Mouse (Mus musculus): Measurements from ENCODE around the gene Pdgfb.

Pdgfb gene

GRCm38 (mm10) chr15:79952504-79953231, 62.1 kb downstream of the Pdgfb start:
- DNase-seq: no peak

- no peak for DNase-seq
Measured at GRCm38 (mm10) chr15:79951730-79952503, 62.9 kb downstream of the Pdgfb start.

- no peak for DNase-seq
Measured at GRCm38 (mm10) chr15:79951226-79951625, 63.6 kb downstream of the Pdgfb start.

- peak; percentile 84 for DNase-seq
Measured at GRCm38 (mm10) chr15:79950250-79951025, 64.3 kb downstream of the Pdgfb start.

- DNase-seq: no peak
Measured at GRCm38 (mm10) chr15:79947681-79948080, 67.1 kb downstream of the Pdgfb start.

GRCm38 (mm10) chr15:79946790-79947189, 68.0 kb downstream of the Pdgfb start:
- DNase-seq: peak; percentile 53 to 57

GRCm38 (mm10) chr15:79946022-79946421, 68.8 kb downstream of the Pdgfb start:
- DNase-seq: peak; percentile 81 to 83
